Mouse (Mus musculus): Measurements from ENCODE around the gene Zbed5. TPM values are rescaled to one million over a fixed set of nuclear protein-coding genes. Genes with fewer than 3 reads are reported as not detected.

Zbed5 gene
- polyA plus RNA-seq, 1 experiment from 2014 or later = 14.9 TPM

Other genes starting within 250 kb of the Zbed5 start
- 5.3 and 7.8 TPM in 2 replicates for gene Zfp11, start 225.6 kb upstream of the Zbed5 start, polyA plus RNA-seq (2014; fragmentation: Nextera tagmentation; extraction: Ambion mirVana)
- gene Sept14, start 187.2 kb upstream of the Zbed5 start, polyA plus RNA-seq (2014; fragmentation: Nextera tagmentation; extraction: Ambion mirVana) = not detected in 2 replicates
- gene Mrps17, start 180.2 kb upstream of the Zbed5 start, polyA plus RNA-seq (2014; fragmentation: Nextera tagmentation; extraction: Ambion mirVana) = 231 and 240 TPM in 2 replicates
- gene Nipsnap2, start 170.7 kb upstream of the Zbed5 start, polyA plus RNA-seq (2014; fragmentation: Nextera tagmentation; extraction: Ambion mirVana) = 78.9 and 79.4 TPM in 2 replicates
- gene Psph, start 108.3 kb upstream of the Zbed5 start, polyA plus RNA-seq (2014; fragmentation: Nextera tagmentation; extraction: Ambion mirVana) = 47.2 and 61.2 TPM in 2 replicates
- gene Sumf2, start 48.7 kb upstream of the Zbed5 start, polyA plus RNA-seq (2014; fragmentation: Nextera tagmentation; extraction: Ambion mirVana) = 22.1 and 25.9 TPM in 2 replicates
- 1,049 and 1,237 TPM in 2 replicates for gene Chchd2, start 8.3 kb upstream of the Zbed5 start, polyA plus RNA-seq (2014; fragmentation: Nextera tagmentation; extraction: Ambion mirVana)
- 0.09 and 0.11 TPM in 2 replicates for gene Phkg1, start 2.8 kb downstream of the Zbed5 start, polyA plus RNA-seq (2014; fragmentation: Nextera tagmentation; extraction: Ambion mirVana)
- gene Nupr1l, start 12.8 kb downstream of the Zbed5 start, polyA plus RNA-seq (2014; fragmentation: Nextera tagmentation; extraction: Ambion mirVana) = 3.8 and 5.6 TPM in 2 replicates
- gene Vkorc1l1, start 46.2 kb downstream of the Zbed5 start, polyA plus RNA-seq (2014; fragmentation: Nextera tagmentation; extraction: Ambion mirVana) = 21.1 and 28.5 TPM in 2 replicates
- gene Gusb, start 107.3 kb downstream of the Zbed5 start, polyA plus RNA-seq (2014; fragmentation: Nextera tagmentation; extraction: Ambion mirVana) = 20.7 and 21.4 TPM in 2 replicates
- 36.9 and 38.2 TPM in 2 replicates for gene Asl, start 133.5 kb downstream of the Zbed5 start, polyA plus RNA-seq (2014; fragmentation: Nextera tagmentation; extraction: Ambion mirVana)
- gene Crcp, start 133.6 kb downstream of the Zbed5 start, polyA plus RNA-seq (2014; fragmentation: Nextera tagmentation; extraction: Ambion mirVana) = 50.7 and 51.2 TPM in 2 replicates
- gene Tpst1, start 177.6 kb downstream of the Zbed5 start, polyA plus RNA-seq (2014; fragmentation: Nextera tagmentation; extraction: Ambion mirVana) = 57.1 and 61.4 TPM in 2 replicates
- 10.9 and 12.4 TPM in 2 replicates for gene Kctd7, start 249.1 kb downstream of the Zbed5 start, polyA plus RNA-seq (2014; fragmentation: Nextera tagmentation; extraction: Ambion mirVana)

All from forebrain, embryonic 14.5 days (tissue).